Mouse (Mus musculus) heart, adult 2 months (tissue): ENCODE results near the gene Rrp8. TPM values are rescaled to one million over a fixed set of nuclear protein-coding genes. Genes with fewer than 3 reads are reported as not detected.

ENCODE experiments used
- DNase-seq, 2 experiments: peaks; one replicate each; pipeline ENCODE4 v3.0.0; 2021
- H3K27ac ChIP-seq: fragments of 200-600 bp; 2 replicates; pipeline ENCODE4 v1.8.1; 2022
- H3K27me3 ChIP-seq: fragments of 200-500 bp; 2 replicates; pipeline ENCODE4 v1.6.1; 2012; ENCODE audit warnings: mild to moderate bottlenecking, low read length, inconsistent platforms, mixed read lengths; ENCODE audit not compliant: control insufficient read depth, insufficient read depth
- H3K36me3 ChIP-seq: fragments of 200-500 bp; 2 replicates; pipeline ENCODE4 v1.6.1; 2012; ENCODE audit warnings: low read length, inconsistent platforms; ENCODE audit not compliant: control insufficient read depth, insufficient read depth
- H3K4me1 ChIP-seq: fragments of 200-500 bp; 2 replicates; pipeline ENCODE4 v1.6.1; 2011; ENCODE audit warnings: low read length; ENCODE audit not compliant: control insufficient read depth, insufficient read depth
- H3K4me3 ChIP-seq: fragments of 200-600 bp; 2 replicates; pipeline ENCODE4 v1.8.1; 2022
- H3K79me2 ChIP-seq: fragments of 200-500 bp; replicated peaks from 2 replicates; pipeline ENCODE4 v1.6.1; 2012; ENCODE audit warnings: mild to moderate bottlenecking, inconsistent platforms, low read length, moderate library complexity, mixed read lengths; ENCODE audit not compliant: control insufficient read depth, insufficient read depth
- H3K9ac ChIP-seq: fragments of 200-500 bp; 2 replicates; pipeline ENCODE4 v1.6.1; 2012; ENCODE audit warnings: low read depth, mild to moderate bottlenecking, control low read depth, inconsistent platforms, low read length, mixed read lengths
- CTCF ChIP-seq: fragments of 200-600 bp; IDR thresholded peaks from 2 replicates; pipeline ENCODE4 v1.8.1; 2022; ENCODE audit warnings: antibody characterized with exemption, mild to moderate bottlenecking, moderate library complexity
- EP300 ChIP-seq: fragments of 200-500 bp; IDR thresholded peaks from 2 replicates; pipeline ENCODE4 v1.6.1; 2011; ENCODE audit warnings: low read depth, low read length, control low read depth; ENCODE audit not compliant: insufficient read depth
- POLR2A ChIP-seq: fragments of 200-500 bp; IDR thresholded peaks from 2 replicates; pipeline ENCODE4 v1.6.1; 2011; ENCODE audit warnings: mild to moderate bottlenecking, low read depth, low read length, control low read depth; ENCODE audit not compliant: insufficient read depth
- WGBS: fragments of 180-500 bp; shearing (Covaris S2); methylation state at CpG from one replicate; pipeline ENCODE4 v1.1.7; 2018; 5-methylcytosine and 5-hydroxymethylcytosine counted together
- intact Hi-C: fragments of 180-260 bp; cut with DNase I; formaldehyde crosslinking; loops from one replicate; pipeline ENCODE4 v1.15.1; 2025
- polyA plus RNA-seq: library from polyadenylated mRNA; depleted of rRNA; stranded (reverse); fragments of >200 nt; gene quantifications from 2 replicates; pipeline ENCODE4 v1.2.3, GENCODE M21; 2012; rRNA removed
- total RNA-seq, 2 experiments: library from RNA; stranded (reverse); gene quantifications; 2 replicates each; pipeline ENCODE4 v1.2.3; 2021

The Rrp8 gene
- total and polyA plus RNA-seq, 3 experiments: 4.4 to 10.8 (median 9.2) TPM

DNA sequence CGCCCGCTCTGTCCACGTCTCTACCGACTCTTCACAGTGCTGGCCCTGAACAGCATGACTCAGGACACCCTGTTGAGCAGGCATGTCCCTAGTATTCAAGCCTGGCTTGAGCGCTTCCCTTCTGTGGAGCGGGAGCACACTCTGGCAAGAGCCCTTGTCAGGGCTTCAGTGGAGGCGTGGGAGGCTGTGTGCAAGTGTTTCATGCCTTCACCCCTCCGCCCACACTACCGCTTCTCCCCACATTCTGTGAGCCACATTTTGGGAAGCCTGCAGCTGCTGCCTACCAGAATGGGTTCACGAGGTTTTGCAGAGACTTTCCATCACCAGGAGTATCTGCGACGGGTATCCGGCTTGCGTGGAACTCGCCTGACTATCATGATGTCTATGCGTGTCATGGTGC is 34.0 kb downstream of the Rrp8 start:
- Histone ChIP-seq H3K79me2 (no peaks in the 10 kb centered on the region), H3K27ac (no peak overlapping the region), H3K36me3 (no peaks in the 10 kb centered on the region), H3K4me1 (no peaks in the 10 kb centered on the region), H3K9ac (no peak overlapping the region), H3K4me3 (no peak overlapping the region), H3K27me3 (no peaks in the 10 kb centered on the region)
- WGBS: 83% methylated on average over 16 of the region's 16 CpGs
- TF ChIP-seq POLR2A (no peak), EP300 (no peak), CTCF (no peak)
- no peak for DNase-seq
- intact Hi-C loops: no loop called here

DNA sequence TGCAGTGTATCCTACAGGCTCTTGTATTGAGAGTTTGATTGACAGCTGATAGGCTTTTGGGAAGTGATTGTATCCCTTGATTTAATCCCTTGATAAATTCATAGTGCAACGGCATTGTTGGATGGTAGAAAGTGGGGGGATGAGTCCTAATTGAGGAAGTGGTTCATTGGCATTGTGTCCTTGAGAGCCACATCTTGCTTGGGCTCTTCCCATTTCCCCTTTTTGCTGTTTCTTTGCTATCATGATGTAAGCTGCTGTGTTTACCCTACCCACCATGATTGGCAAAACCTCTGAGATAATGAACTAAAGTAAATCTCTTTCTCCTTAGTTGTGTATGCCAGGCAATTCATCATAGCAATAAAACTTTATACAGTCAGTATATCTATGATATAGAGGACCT is 46.3 kb downstream of the Rrp8 start:
- Histone ChIP-seq H3K27me3 (no peaks in the 10 kb centered on the region), H3K4me1 (no peaks in the 10 kb centered on the region), H3K79me2 (no peaks in the 10 kb centered on the region), H3K4me3 (no peak overlapping the region), H3K9ac (no peak overlapping the region), H3K36me3 (no peaks in the 10 kb centered on the region), H3K27ac (no peak overlapping the region)
- intact Hi-C loops: no loop called here
- no peak for DNase-seq
- WGBS: 56% methylated on average over 1 of the region's 1 CpGs
- no peak for TF ChIP-seq CTCF
- no peak for TF ChIP-seq EP300
- no peak for TF ChIP-seq POLR2A

DNA sequence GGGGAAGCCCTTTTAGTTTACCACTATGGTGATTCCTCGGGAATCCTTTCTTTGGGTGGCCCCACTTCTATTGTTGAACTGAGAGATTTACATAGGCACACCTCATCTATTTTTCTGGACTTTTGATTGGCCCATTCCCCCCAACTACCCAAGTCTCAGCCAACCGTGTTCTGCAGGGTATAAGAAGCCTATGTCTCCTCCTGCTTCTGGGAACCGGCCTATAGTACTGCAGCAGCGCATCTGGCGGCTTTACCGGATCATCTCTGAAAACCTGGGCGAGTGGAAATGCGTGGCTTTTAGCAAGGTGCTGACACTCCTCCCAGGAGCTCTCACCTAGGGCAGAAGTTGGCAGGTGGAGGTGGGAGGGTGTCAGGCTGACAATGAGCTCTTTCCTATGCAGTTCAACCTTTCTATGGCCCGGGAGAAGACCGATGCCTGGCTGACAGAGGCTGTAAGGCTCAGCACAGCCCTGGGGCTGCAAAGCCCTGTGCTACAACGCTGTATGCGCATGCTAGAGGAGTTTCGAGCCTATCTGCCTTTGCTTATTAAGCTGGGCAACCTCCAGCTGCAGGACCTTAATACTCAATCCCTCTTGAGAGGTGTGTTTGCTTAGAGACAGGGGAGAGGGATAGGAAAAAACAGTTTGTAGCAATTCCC is 51.5 kb downstream of the Rrp8 start:
- intact Hi-C loops: no loop called here
- Histone ChIP-seq H3K27ac (no peak overlapping the region), H3K4me1 (no peaks in the 10 kb centered on the region), H3K9ac (no peak overlapping the region), H3K4me3 (no peak overlapping the region), H3K36me3 (no peaks in the 10 kb centered on the region), H3K79me2 (no peaks in the 10 kb centered on the region), H3K27me3 (no peaks in the 10 kb centered on the region)
- 31% methylated on average over 13 of the region's 13 CpGs for WGBS
- TF ChIP-seq POLR2A: no peak
- no peak for TF ChIP-seq EP300
- no peak for TF ChIP-seq CTCF
- DNase-seq: no peak

Other genes with a start within 250 kb of the Rrp8 start
- 100 to 1,000 TPM; 154 to 186 TPM for gene Smpd1, start 183.0 kb downstream of the Rrp8 start, total RNA-seq
- gene Smpd1, start 183.0 kb downstream of the Rrp8 start, polyA plus RNA-seq: 190 and 211 TPM in 2 replicates
- 100 to 1,000 TPM; 123 to 147 TPM for gene Apbb1, start 155.7 kb downstream of the Rrp8 start, total RNA-seq
- gene Apbb1, start 155.7 kb downstream of the Rrp8 start, polyA plus RNA-seq: 259 and 333 TPM in 2 replicates
- gene Hpx, start 137.2 kb downstream of the Rrp8 start, total RNA-seq: under 1 TPM in 1 of 2 experiments, not detected in 1; 0.16 TPM
- gene Hpx, start 137.2 kb downstream of the Rrp8 start, polyA plus RNA-seq: 0.33 and 1.9 TPM in 2 replicates
- 10 to 100 TPM; 20.5 to 23.0 TPM for gene Trim3, start 103.8 kb downstream of the Rrp8 start, total RNA-seq
- 39.8 and 41.1 TPM in 2 replicates for gene Trim3, start 103.8 kb downstream of the Rrp8 start, polyA plus RNA-seq
- gene Timm10b, start 97.3 kb downstream of the Rrp8 start, total RNA-seq: 10 to 100 TPM; 70.8 to 78.5 TPM
- 83.6 and 92.9 TPM in 2 replicates for gene Timm10b, start 97.3 kb downstream of the Rrp8 start, polyA plus RNA-seq
- gene Arfip2, start 97.0 kb downstream of the Rrp8 start, total RNA-seq: 10 to 100 TPM; 13.6 TPM
- gene Arfip2, start 97.0 kb downstream of the Rrp8 start, polyA plus RNA-seq: 30.4 and 40.1 TPM in 2 replicates
- gene Gm45799, start 96.8 kb downstream of the Rrp8 start, total RNA-seq: 1 to 10 TPM in 1 of 2 experiments, under 1 TPM in 1; 0.78 to 2.0 TPM
- gene Gm45799, start 96.8 kb downstream of the Rrp8 start, polyA plus RNA-seq: 66.7 and 188 TPM in 2 replicates
- gene Dnhd1, start 86.6 kb downstream of the Rrp8 start, total RNA-seq: under 1 TPM; 0.14 to 0.29 TPM
- gene Dnhd1, start 86.6 kb downstream of the Rrp8 start, polyA plus RNA-seq: 1.1 and 1.3 TPM in 2 replicates
- gene Ilk, start 793 bp downstream of the Rrp8 start, total RNA-seq: 10 to 100 TPM; 81.4 to 84.4 TPM
- gene Ilk, start 793 bp downstream of the Rrp8 start, polyA plus RNA-seq: 127 and 168 TPM in 2 replicates
- 100 to 1,000 TPM; 110 to 115 TPM for gene Taf10, start 7.0 kb upstream of the Rrp8 start, total RNA-seq
- gene Taf10, start 7.0 kb upstream of the Rrp8 start, polyA plus RNA-seq: 158 and 176 TPM in 2 replicates
- 10 to 100 TPM; 42.1 to 50.3 TPM for gene Tpp1, start 14.8 kb upstream of the Rrp8 start, total RNA-seq
- 66.1 and 90.0 TPM in 2 replicates for gene Tpp1, start 14.8 kb upstream of the Rrp8 start, polyA plus RNA-seq
- gene Dchs1, start 50.3 kb upstream of the Rrp8 start, total RNA-seq: 1 to 10 TPM; 7.2 to 8.5 TPM
- gene Dchs1, start 50.3 kb upstream of the Rrp8 start, polyA plus RNA-seq: 8.0 and 11.0 TPM in 2 replicates
- gene Mrpl17, start 73.7 kb upstream of the Rrp8 start, total RNA-seq: 100 to 1,000 TPM in 1 of 2 experiments, 10 to 100 TPM in 1; 93.1 to 133 TPM
- 139 and 144 TPM in 2 replicates for gene Mrpl17, start 73.7 kb upstream of the Rrp8 start, polyA plus RNA-seq
- 10 to 100 TPM; 17.1 to 20.0 TPM for gene Gm4070, start 216.6 kb upstream of the Rrp8 start, total RNA-seq
- gene Gm4070, start 216.6 kb upstream of the Rrp8 start, polyA plus RNA-seq: 3.4 and 11.2 TPM in 2 replicates